Mouse (Mus musculus): ENCODE measurements around the gene Gm5728.
"Not testable (repeated sequence)": the region's sequence is repeated elsewhere in the genome, so short reads cannot be mapped to it uniquely, and the experiment has no call there.

The Gm5728 gene

GRCm38 (mm10) chr7:20375310-20375709 is at the start of gene Gm5728:
Gene Gm5728 (minus strand): TSS chr7:20375410.
- in situ Hi-C loops (cut with MboI, MseI): not testable (repeated sequence)

- in situ Hi-C loops (cut with MboI, MseI): not testable (repeated sequence)
Measured at GRCm38 (mm10) chr7:20417642-20418041, 42.4 kb upstream of the Gm5728 start, which contains the start of gene Vmn1r100. Gene Vmn1r100 (plus strand): TSS chr7:20417942.

DNA sequence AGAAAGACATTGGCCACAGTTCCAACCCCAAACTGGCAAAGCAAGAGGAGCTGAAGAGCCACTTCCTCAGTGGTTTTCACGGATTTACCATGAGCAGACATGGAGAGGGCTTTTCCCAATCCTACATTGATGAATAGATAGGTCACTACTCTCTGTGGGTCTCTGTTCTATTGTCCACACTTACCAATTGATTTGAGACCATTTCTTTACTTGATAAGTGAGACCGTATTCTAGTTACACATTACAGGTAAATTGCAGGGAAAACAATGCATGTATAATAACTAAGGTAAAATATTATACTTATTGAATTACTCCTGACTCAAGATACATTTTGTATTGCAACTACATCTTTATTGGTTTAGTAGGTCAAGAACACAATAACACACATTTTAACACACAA is 41.2 kb downstream of the Gm5728 start, which contains the start of gene Gm4133:
TSS of gene Gm4133 (minus strand) at position 101 of the 400 bp plus-strand sequence.
- in situ Hi-C loops (cut with MboI, MseI): not testable (repeated sequence)
